In genomic region chr5:130190909-130191308, GRCm38 (mm10) we compare ENCODE assay signal across 18 mouse cellular contexts.
"Had no signal": no experiment of that assay in that cellular context is flagged by ENCODE, and none has a peak within 500 bp of the region (broad histone marks: within the 10 kb centered on the region; RNA-seq: fewer than 3 reads in every experiment).

No protein-coding gene starts in this region.

- ATAC-seq: hindbrain, postnatal 0 days; inflammation-experienced regulatory T-cells, adult 6 months; intestine, embryonic 16.5 days; midbrain, embryonic 15.5 days had no signal

- H3K9ac ChIP-seq: limb, embryonic 12.5 days; limb, embryonic 15.5 days; liver, embryonic 14.5 days; midbrain, embryonic 12.5 days; midbrain, embryonic 15.5 days; neural tube, embryonic 12.5 days; neural tube, embryonic 15.5 days had no signal

- H3K4me2 ChIP-seq: limb, embryonic 12.5 days; limb, embryonic 15.5 days; midbrain, embryonic 12.5 days; midbrain, embryonic 15.5 days; neural tube, embryonic 12.5 days; neural tube, embryonic 15.5 days had no signal

- H3K4me3 ChIP-seq: limb, embryonic 12.5 days; limb, embryonic 15.5 days; midbrain, embryonic 12.5 days; midbrain, embryonic 15.5 days; neural tube, embryonic 12.5 days; neural tube, embryonic 15.5 days had no signal

- H3K27ac ChIP-seq: hindbrain, postnatal 0 days; kidney, postnatal 0 days; limb, embryonic 12.5 days; limb, embryonic 15.5 days; liver, embryonic 14.5 days; macrophage; midbrain, embryonic 12.5 days; midbrain, embryonic 15.5 days; neural tube, embryonic 12.5 days; neural tube, embryonic 15.5 days had no signal

- H3K4me1 ChIP-seq: limb, embryonic 12.5 days; limb, embryonic 15.5 days; neural tube, embryonic 12.5 days had no signal

- H3K27me3 ChIP-seq: limb, embryonic 12.5 days; limb, embryonic 15.5 days; midbrain, embryonic 12.5 days; midbrain, embryonic 15.5 days; neural tube, embryonic 12.5 days; neural tube, embryonic 15.5 days had no signal

- H3K9me3 ChIP-seq: limb, embryonic 12.5 days; limb, embryonic 15.5 days; midbrain, embryonic 12.5 days; midbrain, embryonic 15.5 days; neural tube, embryonic 12.5 days; neural tube, embryonic 15.5 days had no signal

- DNase-seq: left cerebral cortex, postnatal 4 days; lung, adult 2 months; right cerebral cortex, adult 18-20 months; right cerebral cortex, postnatal 14 days; right cerebral cortex, postnatal 4 days; thymus, postnatal 25 days had no signal
